8 mouse cellular contexts compared by ENCODE assay signal in genomic region chr17:48409380-48410298, GRCm38 (mm10). TPM values are rescaled to one million over a fixed set of nuclear protein-coding genes. Genes with fewer than 3 reads are reported as not detected.
A peak's percentile ranks its signal among the peaks of the same experiment; 100 is the strongest.
DNase-seq lines count a peak whose midpoint lies in the region; ATAC-seq and TF ChIP-seq lines count a peak whose summit lies in the region.

Nfya (minus strand) TSS chr17:48409906.
Oard1 (plus strand) TSS chr17:48410014.

- peak; percentile 43 for TF ChIP-seq EP300 in liver, embryonic 14.5 days (IDR thresholded peaks at IDR 0.05; ENCODE audit: low read depth)
- peak; percentile 33 for TF ChIP-seq EP300 in stomach, postnatal 0 days (optimal IDR thresholded peaks at IDR 0.05)

- peak; percentile 97 for ATAC-seq in heart, embryonic 15.5 days (replicated peaks; ENCODE audit: insufficient number of reproducible peaks, insufficient read depth, low FRiP score, low read depth)
- peak; percentile 88 for ATAC-seq in liver, embryonic 14.5 days (ENCODE audit: insufficient read depth)
- peak; percentile 96 for ATAC-seq in neural tube, embryonic 11.5 days (ENCODE audit: insufficient read depth, low FRiP score, low TSS enrichment)
- peak; percentile 96 for ATAC-seq in stomach, postnatal 0 days (ENCODE audit: low FRiP score, low TSS enrichment)

- peak within 1 kb of the TSS; percentile 83 for H3K9ac ChIP-seq in heart, embryonic 15.5 days
- peak within 1 kb of the TSS; percentile 97 for H3K9ac ChIP-seq in liver, embryonic 14.5 days (replicated peaks)
- peak within 1 kb of the TSS; percentile 99 for H3K9ac ChIP-seq in neural tube, embryonic 11.5 days (ENCODE audit: low read length)
- peak within 1 kb of the TSS; percentile 99 for H3K9ac ChIP-seq in stomach, postnatal 0 days (ENCODE audit: low read length)

- TF ChIP-seq CTCF in liver, embryonic 14.5 days (IDR thresholded peaks at IDR 0.05; ENCODE audit: low read depth) = no peak
- peak; percentile 31 for TF ChIP-seq CTCF in stomach, postnatal 0 days (IDR thresholded peaks at IDR 0.05; ENCODE audit: low read depth)

- no peaks in the 10 kb centered on the region for H3K27me3 ChIP-seq in forebrain, embryonic 10.5 days (ENCODE audit: poor library complexity, severe bottlenecking)
- no peaks in the 10 kb centered on the region for H3K27me3 ChIP-seq in heart, embryonic 15.5 days
- no peaks in the 10 kb centered on the region for H3K27me3 ChIP-seq in liver, embryonic 14.5 days (ENCODE audit: control insufficient read depth, insufficient read depth, low read length)
- H3K27me3 ChIP-seq in neural tube, embryonic 11.5 days (ENCODE audit: control insufficient read depth, insufficient read depth, low read length) = no peaks in the 10 kb centered on the region
- no peaks in the 10 kb centered on the region for H3K27me3 ChIP-seq in stomach, postnatal 0 days (ENCODE audit: control insufficient read depth, insufficient read depth, low read length)

- H3K4me3 ChIP-seq in forebrain, embryonic 10.5 days = peak within 1 kb of the TSS; percentile 90
- peak within 1 kb of the TSS; percentile 66 for H3K4me3 ChIP-seq in heart, embryonic 15.5 days
- peak within 1 kb of the TSS; percentile 80 to 91 for H3K4me3 ChIP-seq in liver, embryonic 14.5 days (ENCODE audit: insufficient read depth in 1 of 2, low read depth in 2 of 2, low read length in 2 of 2)
- H3K4me3 ChIP-seq in neural tube, embryonic 11.5 days (ENCODE audit: low read depth, low read length) = peak within 1 kb of the TSS; percentile 93
- peak within 1 kb of the TSS; percentile 80 for H3K4me3 ChIP-seq in stomach, postnatal 0 days (ENCODE audit: low read depth, low read length)

- H3K4me1 ChIP-seq in forebrain, embryonic 10.5 days = peaks cover 27% of the 10 kb centered on the region
- peaks cover 30% of the 10 kb centered on the region for H3K4me1 ChIP-seq in heart, embryonic 15.5 days (replicated peaks)
- peaks cover 35 to 40% of the 10 kb centered on the region in 2 experiments for H3K4me1 ChIP-seq in liver, embryonic 14.5 days (replicated peaks; ENCODE audit: control insufficient read depth in 2 of 2, insufficient read depth in 2 of 2, low read length in 1 of 2)
- peaks cover 12% of the 10 kb centered on the region for H3K4me1 ChIP-seq in neural tube, embryonic 11.5 days (ENCODE audit: control insufficient read depth, insufficient read depth, low read length)
- peaks cover 2% of the 10 kb centered on the region; the same call in 1 of the 2 replicates for H3K4me1 ChIP-seq in stomach, postnatal 0 days (replicated peaks; ENCODE audit: control insufficient read depth, insufficient read depth)

- peak; percentile 100 for DNase-seq in CD8-positive naive resting alpha-beta T cell, adult 2 months (ENCODE audit: low read depth in 2 of 2, low spot score in 2 of 2)
- DNase-seq in c-Kit-positive CD71-negative TER-119-negative erythroid progenitor cells, embryonic 14.5 days (ENCODE audit: low read depth) = peak; percentile 100
- peak; percentile 100 for DNase-seq in forebrain, embryonic 10.5 days (ENCODE audit: extremely low spot score, low spot score)
- peak; percentile 99 to 100 for DNase-seq in kidney, postnatal 25 days
- peak; percentile 96 to 98 (median 98) for DNase-seq in liver, embryonic 14.5 days (ENCODE audit: low read depth in 3 of 3, low spot score in 3 of 3)
- peak; percentile 100 for DNase-seq in neural tube, embryonic 11.5 days (ENCODE audit: low spot score)
- peak; percentile 100 for DNase-seq in stomach, postnatal 0 days (ENCODE audit: low spot score)

- H3K36me3 ChIP-seq in forebrain, embryonic 10.5 days (replicated peaks) = peaks cover 37% of the 10 kb centered on the region
- H3K36me3 ChIP-seq in heart, embryonic 15.5 days = peaks cover 10% of the 10 kb centered on the region; the same call in 1 of the 2 replicates
- peaks cover 22% of the 10 kb centered on the region for H3K36me3 ChIP-seq in liver, embryonic 14.5 days (replicated peaks; ENCODE audit: control insufficient read depth, insufficient read depth, low read depth)
- no peaks in the 10 kb centered on the region; the same call in 1 of the 2 replicates for H3K36me3 ChIP-seq in neural tube, embryonic 11.5 days (ENCODE audit: control insufficient read depth, insufficient read depth, low read length)
- peaks cover 2% of the 10 kb centered on the region; the same call in 1 of the 2 replicates for H3K36me3 ChIP-seq in stomach, postnatal 0 days (ENCODE audit: control insufficient read depth, insufficient read depth, low read length)

- H3K9me3 ChIP-seq in forebrain, embryonic 10.5 days = no peaks in the 10 kb centered on the region
- H3K9me3 ChIP-seq in heart, embryonic 15.5 days (replicated peaks) = no peaks in the 10 kb centered on the region
- no peaks in the 10 kb centered on the region for H3K9me3 ChIP-seq in liver, embryonic 14.5 days (ENCODE audit: control insufficient read depth, low read length)
- H3K9me3 ChIP-seq in neural tube, embryonic 11.5 days (ENCODE audit: control insufficient read depth, low read length) = no peaks in the 10 kb centered on the region
- H3K9me3 ChIP-seq in stomach, postnatal 0 days (ENCODE audit: control insufficient read depth, low read length) = no peaks in the 10 kb centered on the region

- H3K27ac ChIP-seq in forebrain, embryonic 10.5 days = peak within 1 kb of the TSS; percentile 99
- peak within 1 kb of the TSS; percentile 98 for H3K27ac ChIP-seq in heart, embryonic 15.5 days
- peak within 1 kb of the TSS; percentile 99 for H3K27ac ChIP-seq in liver, embryonic 14.5 days
- H3K27ac ChIP-seq in neural tube, embryonic 11.5 days (ENCODE audit: low read depth, low read length) = peak within 1 kb of the TSS; percentile 100
- peak within 1 kb of the TSS; percentile 100 for H3K27ac ChIP-seq in stomach, postnatal 0 days (replicated peaks)

- H3K4me2 ChIP-seq in heart, embryonic 15.5 days = peak within 1 kb of the TSS; percentile 84
- peak within 1 kb of the TSS; percentile 94 for H3K4me2 ChIP-seq in liver, embryonic 14.5 days (ENCODE audit: low read depth)
- H3K4me2 ChIP-seq in neural tube, embryonic 11.5 days (ENCODE audit: low read depth) = peak within 1 kb of the TSS; percentile 53
- H3K4me2 ChIP-seq in stomach, postnatal 0 days (replicated peaks; ENCODE audit: low read depth) = peak within 1 kb of the TSS; percentile 80

- under 1% methylated on average over 84 of the region's 84 CpGs for WGBS in forebrain, embryonic 10.5 days
- WGBS in heart, embryonic 15.5 days = under 1% methylated on average over 84 of the region's 84 CpGs
- WGBS in liver, embryonic 14.5 days (ENCODE audit: insufficient replicate concordance) = under 1% methylated on average over 84 of the region's 84 CpGs
- WGBS in neural tube, embryonic 11.5 days = under 1% methylated on average over 80 of the region's 84 CpGs
- WGBS in stomach, postnatal 0 days = under 1% methylated on average over 70 of the region's 84 CpGs

RNA-seq across cellular contexts. Expression of gene Nfya, which starts in this region (rescaled TPM):
- polyA plus RNA-seq in forebrain, embryonic 10.5 days (2016; fragmentation: Nextera tagmentation; extraction: Ambion mirVana) = 18.7 and 19.0 TPM in 2 replicates
- 8.9 and 10.5 TPM in 2 replicates for polyA plus RNA-seq in heart, embryonic 15.5 days (2015; fragmentation: Nextera tagmentation; extraction: Ambion mirVana)
- polyA plus RNA-seq in liver, embryonic 14.5 days (2012; rRNA removed) = 31.6 and 32.7 TPM in 2 replicates
- polyA plus RNA-seq in liver, embryonic 14.5 days (2014; fragmentation: Nextera tagmentation; extraction: Ambion mirVana) = 6.9 and 8.2 TPM in 2 replicates
- 23.1 and 27.8 TPM in 2 replicates for polyA plus RNA-seq in neural tube, embryonic 11.5 days (2014; fragmentation: Nextera tagmentation; extraction: Ambion mirVana)
- polyA plus RNA-seq in stomach, postnatal 0 days (2015; fragmentation: Nextera tagmentation; extraction: Ambion mirVana) = 3.0 and 3.5 TPM in 2 replicates

RNA-seq across cellular contexts. Expression of gene Oard1, which starts in this region (rescaled TPM):
- polyA plus RNA-seq in forebrain, embryonic 10.5 days (2016; fragmentation: Nextera tagmentation; extraction: Ambion mirVana) = 107 TPM in 2 replicates
- polyA plus RNA-seq in heart, embryonic 15.5 days (2015; fragmentation: Nextera tagmentation; extraction: Ambion mirVana) = 33.5 and 40.2 TPM in 2 replicates
- 16.6 and 28.2 TPM in 2 replicates for polyA plus RNA-seq in liver, embryonic 14.5 days (2012; rRNA removed)
- polyA plus RNA-seq in liver, embryonic 14.5 days (2014; fragmentation: Nextera tagmentation; extraction: Ambion mirVana) = 51.1 and 52.4 TPM in 2 replicates
- 73.5 and 74.2 TPM in 2 replicates for polyA plus RNA-seq in neural tube, embryonic 11.5 days (2014; fragmentation: Nextera tagmentation; extraction: Ambion mirVana)
- polyA plus RNA-seq in stomach, postnatal 0 days (2015; fragmentation: Nextera tagmentation; extraction: Ambion mirVana) = 42.3 and 43.8 TPM in 2 replicates

Comparison
In these comparisons a context has a peak if more than half of its experiments do, and no peak if none do; other contexts are left out.
1. Peak in every context shown above with its lines: DNase-seq, ATAC-seq, H3K4me3 ChIP-seq and H3K27ac ChIP-seq.